Mouse (Mus musculus) kidney, adult 18-20 months (tissue): ENCODE results near the gene Hypk.

Source experiments
- DNase-seq: peaks from one replicate; pipeline ENCODE4 v3.0.0; 2021

Gene Hypk

GRCm38 (mm10) chr2:121452990-121453389, at the start of gene Hypk:
Hypk (plus strand) TSS chr2:121453290.
- no peak for DNase-seq

- no peak for DNase-seq
These were observed 49.8 kb upstream of the Hypk start for GRCm38 (mm10) chr2:121403296-121403695.

GRCm38 (mm10) chr2:121408160-121408559, 44.9 kb upstream of the Hypk start:
- DNase-seq = peak; percentile 47

GRCm38 (mm10) chr2:121412843-121413386, 40.2 kb upstream of the Hypk start:
- no peak for DNase-seq

- peak; percentile 95 for DNase-seq
These were observed 39.6 kb upstream of the Hypk start, which contains the start of the genes Pdia3 and Catsper2 for GRCm38 (mm10) chr2:121413387-121414042. Pdia3 (plus strand) TSS chr2:121413775. Catsper2 (minus strand) TSS chr2:121413792.

- peak; percentile 55 for DNase-seq
These were observed 38.9 kb upstream of the Hypk start for GRCm38 (mm10) chr2:121414139-121414685.

- no peak for DNase-seq
These were observed 38.0 kb upstream of the Hypk start for GRCm38 (mm10) chr2:121415103-121415502.

- no peak for DNase-seq
These were observed 37.5 kb upstream of the Hypk start for GRCm38 (mm10) chr2:121415591-121415990.

GRCm38 (mm10) chr2:121416356-121416755, 36.7 kb upstream of the Hypk start:
- DNase-seq = no peak

- DNase-seq = no peak
These were observed 34.6 kb upstream of the Hypk start for GRCm38 (mm10) chr2:121418476-121418875.

GRCm38 (mm10) chr2:121423166-121423565, 29.9 kb upstream of the Hypk start:
- no peak for DNase-seq

- DNase-seq = no peak
These were observed 27.2 kb upstream of the Hypk start for GRCm38 (mm10) chr2:121425890-121426289.

GRCm38 (mm10) chr2:121434854-121435253, 18.2 kb upstream of the Hypk start:
- no peak for DNase-seq

- DNase-seq = peak; percentile 50
These were observed 13.3 kb upstream of the Hypk start for GRCm38 (mm10) chr2:121439746-121440145.

GRCm38 (mm10) chr2:121440834-121441605, 12.1 kb upstream of the Hypk start:
- DNase-seq = no peak

- no peak for DNase-seq
These were observed 11.3 kb upstream of the Hypk start for GRCm38 (mm10) chr2:121441800-121442199.

GRCm38 (mm10) chr2:121442259-121443067, 10.6 kb upstream of the Hypk start:
- peak; percentile 89 for DNase-seq

GRCm38 (mm10) chr2:121443068-121443349, 10.1 kb upstream of the Hypk start:
- no peak for DNase-seq

GRCm38 (mm10) chr2:121444178-121444577, 8.9 kb upstream of the Hypk start, which contains the start of gene Ell3:
Ell3 (minus strand) TSS chr2:121444278.
- no peak for DNase-seq

- DNase-seq = no peak
These were observed 8.0 kb upstream of the Hypk start for GRCm38 (mm10) chr2:121445117-121445516.

- DNase-seq = no peak
These were observed 6.6 kb upstream of the Hypk start for GRCm38 (mm10) chr2:121446506-121446905.

- DNase-seq = no peak
These were observed 6.1 kb upstream of the Hypk start for GRCm38 (mm10) chr2:121447006-121447405.

- peak; percentile 53 for DNase-seq
These were observed 5.0 kb upstream of the Hypk start for GRCm38 (mm10) chr2:121448136-121448535.
